Mouse (Mus musculus) liver, embryonic 11.5 days (tissue): ENCODE results near the gene Cckbr. TPM values are rescaled to one million over a fixed set of nuclear protein-coding genes. Genes with fewer than 3 reads are reported as not detected.

Experiments used
- ATAC-seq: fragments of 200-750 bp; cut with Nextera tagmentation; replicated peaks from 2 replicates; pipeline ENCODE4 v1.8.0; 2017; ENCODE audit warnings: moderate number of reproducible peaks, mild to moderate bottlenecking, moderate TSS enrichment, moderate library complexity; ENCODE audit not compliant: low FRiP score
- DNase-seq: peaks from one replicate; pipeline ENCODE4 v3.0.0-alpha.2; 2017; ENCODE audit warnings: low spot score
- H3K27ac ChIP-seq: fragments of 300-500 bp; sonication (generic); 2 replicates; pipeline ENCODE4 v1.5.1; 2014; ENCODE audit warnings: mild to moderate bottlenecking, low read depth, low read length, control low read depth
- H3K27me3 ChIP-seq: fragments of 300-500 bp; sonication (generic); replicated peaks from 2 replicates; pipeline ENCODE4 v1.6.1; 2014; ENCODE audit warnings: low read length, mixed read lengths; ENCODE audit not compliant: control insufficient read depth, insufficient read depth
- H3K36me3 ChIP-seq: fragments of 300-500 bp; sonication (generic); 2 replicates; pipeline ENCODE4 v1.6.1; 2014; ENCODE audit warnings: mild to moderate bottlenecking, low read length, moderate library complexity, mixed read lengths; ENCODE audit not compliant: control insufficient read depth, insufficient read depth
- H3K4me1 ChIP-seq: fragments of 300-500 bp; sonication (generic); replicated peaks from 2 replicates; pipeline ENCODE4 v1.6.1; 2014; ENCODE audit warnings: low read length, mixed read lengths; ENCODE audit not compliant: control insufficient read depth, insufficient read depth
- H3K4me2 ChIP-seq: fragments of 300-500 bp; sonication (generic); 2 replicates; pipeline ENCODE4 v1.6.1; 2014; ENCODE audit warnings: mild to moderate bottlenecking, control low read depth, moderate library complexity
- H3K4me3 ChIP-seq: fragments of 300-500 bp; sonication (generic); 2 replicates; pipeline ENCODE4 v1.5.1; 2014; ENCODE audit warnings: low read depth, low read length, control low read depth
- H3K9ac ChIP-seq: fragments of 300-500 bp; sonication (generic); 2 replicates; pipeline ENCODE4 v1.6.1; 2014; ENCODE audit warnings: low read depth, low read length, control low read depth
- H3K9me3 ChIP-seq: fragments of 300-500 bp; sonication (generic); 2 replicates; pipeline ENCODE4 v1.6.1; 2016; ENCODE audit warnings: low read length, inconsistent platforms, mixed read lengths; ENCODE audit not compliant: control insufficient read depth
- WGBS: fragments of 180-500 bp; shearing (Covaris S2); extraction: QIAGEN DNeasy Blood & Tissue Kit; methylation state at CpG from one replicate; pipeline ENCODE4 v1.1.7; 2014; 5-methylcytosine and 5-hydroxymethylcytosine counted together
- polyA plus RNA-seq: library from polyadenylated mRNA; unstranded; fragments of >200 nt; fragmentation: Nextera tagmentation; extraction: Ambion mirVana; gene quantifications from 2 replicates; pipeline ENCODE4 v1.2.1, GENCODE M21; 2014

Gene Cckbr
- polyA plus RNA-seq, 1 experiment from 2014 or later: 0.05 TPM

DNA sequence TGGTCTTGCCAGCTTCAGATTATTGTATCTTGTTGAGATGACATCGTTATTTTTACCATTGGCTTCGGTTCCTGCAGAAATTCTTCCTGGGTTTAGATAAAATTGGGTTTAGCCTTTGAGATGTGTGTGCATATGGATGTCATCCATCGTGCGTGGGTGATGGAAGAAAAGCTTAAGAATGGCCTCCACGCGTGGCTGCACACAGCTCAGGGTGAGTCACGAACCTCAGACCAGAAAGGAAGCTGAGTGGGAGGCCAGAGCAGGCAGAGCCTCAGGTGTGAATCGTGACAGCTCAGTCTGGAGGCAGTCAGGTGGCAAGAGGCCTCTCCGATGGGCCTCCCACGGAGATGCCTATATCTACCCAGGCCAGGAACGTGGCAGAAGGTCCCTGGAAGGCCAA, 93.8 kb downstream of the Cckbr start:
- H3K36me3 ChIP-seq: no peaks in the 10 kb centered on the region
- no peak overlapping the region for H3K4me2 ChIP-seq
- ATAC-seq (no peak), DNase-seq (no peak)
- H3K9me3 ChIP-seq: no peaks in the 10 kb centered on the region
- 63% methylated on average over 11 of the region's 11 CpGs for WGBS
- no peaks in the 10 kb centered on the region for H3K27me3 ChIP-seq
- no peak overlapping the region for H3K27ac ChIP-seq
- no peaks in the 10 kb centered on the region for H3K4me1 ChIP-seq
- H3K4me3 ChIP-seq: no peak overlapping the region
- H3K9ac ChIP-seq: no peak overlapping the region

DNA sequence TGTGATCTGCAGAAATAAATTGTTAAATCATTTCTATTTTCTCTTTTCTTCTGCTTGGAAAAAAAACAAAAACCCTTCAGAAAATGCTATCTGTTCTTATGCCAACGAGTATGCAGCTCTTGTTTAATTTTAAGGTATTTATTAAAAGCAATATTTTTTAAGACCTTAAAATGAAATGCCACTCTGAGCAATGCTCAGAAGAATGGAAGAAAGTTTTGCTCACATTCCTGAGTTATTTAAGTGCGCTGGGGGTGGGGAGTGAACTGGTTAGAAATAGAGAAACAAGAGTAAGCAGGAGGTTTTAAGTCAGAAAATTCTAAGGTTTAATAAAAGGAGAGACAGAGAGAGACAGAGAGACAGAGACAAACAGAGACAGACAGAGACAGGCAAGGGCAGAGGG, 94.2 kb downstream of the Cckbr start:
- Histone ChIP-seq H3K27me3 (no peaks in the 10 kb centered on the region), H3K4me1 (no peaks in the 10 kb centered on the region), H3K4me2 (no peak overlapping the region), H3K4me3 (no peak overlapping the region), H3K9me3 (no peaks in the 10 kb centered on the region), H3K36me3 (no peaks in the 10 kb centered on the region), H3K27ac (no peak overlapping the region), H3K9ac (no peak overlapping the region)
- 68% methylated on average over 2 of the region's 2 CpGs for WGBS
- DNase-seq (no peak), ATAC-seq (no peak)

DNA sequence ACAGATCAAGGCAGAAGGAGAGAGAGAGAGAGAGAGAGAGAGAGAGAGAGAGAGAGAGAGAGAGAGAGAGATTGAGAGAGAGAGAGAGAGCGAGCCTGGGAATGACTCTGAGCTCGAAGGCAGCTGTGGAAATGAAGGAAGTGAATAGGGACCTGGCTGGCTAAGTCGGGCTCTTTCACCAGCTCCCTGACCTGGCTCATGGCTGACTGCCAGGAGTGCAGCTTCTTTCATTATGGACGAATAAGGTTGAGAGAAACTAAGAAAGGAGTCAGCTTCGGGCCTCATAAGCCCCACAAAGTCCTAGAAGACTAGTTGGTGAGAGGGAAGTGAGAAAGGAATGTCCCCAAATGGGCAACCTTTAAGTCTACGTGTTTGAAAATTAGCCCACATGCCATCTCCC, 94.7 kb downstream of the Cckbr start:
- no peak overlapping the region for H3K4me2 ChIP-seq
- no peak for DNase-seq
- ATAC-seq: no peak
- H3K4me1 ChIP-seq: no peaks in the 10 kb centered on the region
- no peaks in the 10 kb centered on the region for H3K27me3 ChIP-seq
- no peaks in the 10 kb centered on the region for H3K9me3 ChIP-seq
- no peaks in the 10 kb centered on the region for H3K36me3 ChIP-seq
- H3K27ac ChIP-seq: no peak overlapping the region
- H3K4me3 ChIP-seq: no peak overlapping the region
- H3K9ac ChIP-seq: no peak overlapping the region
- WGBS: 46% methylated on average over 6 of the region's 6 CpGs

Other genes starting within 250 kb of the Cckbr start
- not detected in 2 replicates for gene Olfr685, start 239.7 kb upstream of the Cckbr start, polyA plus RNA-seq
- gene Olfr686, start 218.2 kb upstream of the Cckbr start, polyA plus RNA-seq: not detected in 2 replicates
- gene Olfr688, start 137.6 kb upstream of the Cckbr start, polyA plus RNA-seq: not detected in 2 replicates
- gene Olfr689, start 114.6 kb upstream of the Cckbr start, polyA plus RNA-seq: not detected in 2 replicates
- gene Olfr690, start 91.6 kb upstream of the Cckbr start, polyA plus RNA-seq: not detected in 2 replicates
- not detected in 2 replicates for gene Olfr691, start 83.5 kb upstream of the Cckbr start, polyA plus RNA-seq
- gene Olfr692, start 57.5 kb upstream of the Cckbr start, polyA plus RNA-seq: not detected in 2 replicates
- gene Gm5901, start 50.7 kb upstream of the Cckbr start, polyA plus RNA-seq: not detected in 2 replicates
- gene Fam160a2, start 25.7 kb upstream of the Cckbr start, polyA plus RNA-seq: 28.7 and 31.0 TPM in 2 replicates
- not detected in 2 replicates for gene Cnga4, start 21.2 kb upstream of the Cckbr start, polyA plus RNA-seq
- 16.8 and 17.8 TPM in 2 replicates for gene Cavin3, start 56.6 kb downstream of the Cckbr start, polyA plus RNA-seq
- 33.6 and 40.8 TPM in 2 replicates for gene Smpd1, start 128.6 kb downstream of the Cckbr start, polyA plus RNA-seq
- 17.1 and 18.7 TPM in 2 replicates for gene Apbb1, start 155.9 kb downstream of the Cckbr start, polyA plus RNA-seq
- gene Hpx, start 174.4 kb downstream of the Cckbr start, polyA plus RNA-seq: 66.3 TPM in 2 replicates
- gene Trim3, start 207.8 kb downstream of the Cckbr start, polyA plus RNA-seq: 13.7 and 15.4 TPM in 2 replicates
- gene Timm10b, start 214.3 kb downstream of the Cckbr start, polyA plus RNA-seq: 222 and 242 TPM in 2 replicates
- gene Arfip2, start 214.7 kb downstream of the Cckbr start, polyA plus RNA-seq: 42.7 and 50.1 TPM in 2 replicates
- 15.8 and 30.1 TPM in 2 replicates for gene Gm45799, start 214.8 kb downstream of the Cckbr start, polyA plus RNA-seq
- gene Dnhd1, start 225.1 kb downstream of the Cckbr start, polyA plus RNA-seq: 0.30 and 0.61 TPM in 2 replicates